Mouse (Mus musculus): ENCODE measurements at regions not wholly inside any gene's neighbourhood (a gene's known extent, or its start where the extent isn't known, plus 50 kb on each side); places are given as distances from the start of the nearest gene placed in this dataset.

DNA sequence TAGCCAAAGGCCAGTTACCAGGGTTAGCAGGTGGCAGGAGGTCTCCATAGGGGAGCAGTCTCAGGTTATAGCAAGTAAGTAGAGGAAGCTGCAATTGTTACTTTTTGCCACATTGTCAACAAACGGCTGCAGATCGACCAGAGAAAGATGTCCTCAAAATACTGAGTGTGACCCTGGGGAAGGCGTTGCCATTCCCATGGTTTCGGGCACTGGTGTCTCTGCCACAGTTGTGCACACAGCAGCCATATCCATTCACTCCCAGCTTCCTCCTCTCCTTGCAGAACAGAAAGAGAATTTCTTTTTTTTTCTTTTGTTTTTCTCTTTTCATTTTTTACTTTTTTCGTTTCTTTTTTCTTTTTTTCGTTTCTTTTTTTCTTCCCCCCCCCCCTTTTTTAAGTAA lies 73.4 kb upstream of the Mark1 start:
- no peak for TF ChIP-seq CTCF (conservative IDR thresholded peaks at IDR 0.05; ENCODE audit: low read length)
- no peak for TF ChIP-seq POU5F1 (IDR thresholded peaks at IDR 0.05; ENCODE audit: borderline replicate concordance, low read length)
- TF ChIP-seq NANOG (IDR thresholded peaks at IDR 0.05; ENCODE audit: borderline replicate concordance, low read length), result no peak
